Mouse (Mus musculus) left cerebral cortex, postnatal 36 days (tissue): ENCODE results near the gene Rhbdf2. TPM values are rescaled to one million over a fixed set of nuclear protein-coding genes. Genes with fewer than 3 reads are reported as not detected.
"Not testable (repeated sequence)": the region's sequence is repeated elsewhere in the genome, so short reads cannot be mapped to it uniquely, and the experiment has no call there.

ENCODE experiments used
- DNase-seq, 2 experiments: peaks; one replicate each; pipeline ENCODE4 v3.0.0; 2021 to 2022; ENCODE audit warnings: low spot score in 2 of 2, mixed read lengths in 1 of 2
- intact Hi-C: fragments of 180-260 bp; cut with DNase I; formaldehyde crosslinking; loops from one replicate; pipeline ENCODE4 v1.15.1; 2025
- total RNA-seq, 2 experiments: library from RNA; stranded (reverse); gene quantifications; 2 replicates each; pipeline ENCODE4 v1.2.3; 2021

The Rhbdf2 gene
- total RNA-seq, 2 experiments from 2014 or later, result 0.84 to 1.9 TPM

DNA sequence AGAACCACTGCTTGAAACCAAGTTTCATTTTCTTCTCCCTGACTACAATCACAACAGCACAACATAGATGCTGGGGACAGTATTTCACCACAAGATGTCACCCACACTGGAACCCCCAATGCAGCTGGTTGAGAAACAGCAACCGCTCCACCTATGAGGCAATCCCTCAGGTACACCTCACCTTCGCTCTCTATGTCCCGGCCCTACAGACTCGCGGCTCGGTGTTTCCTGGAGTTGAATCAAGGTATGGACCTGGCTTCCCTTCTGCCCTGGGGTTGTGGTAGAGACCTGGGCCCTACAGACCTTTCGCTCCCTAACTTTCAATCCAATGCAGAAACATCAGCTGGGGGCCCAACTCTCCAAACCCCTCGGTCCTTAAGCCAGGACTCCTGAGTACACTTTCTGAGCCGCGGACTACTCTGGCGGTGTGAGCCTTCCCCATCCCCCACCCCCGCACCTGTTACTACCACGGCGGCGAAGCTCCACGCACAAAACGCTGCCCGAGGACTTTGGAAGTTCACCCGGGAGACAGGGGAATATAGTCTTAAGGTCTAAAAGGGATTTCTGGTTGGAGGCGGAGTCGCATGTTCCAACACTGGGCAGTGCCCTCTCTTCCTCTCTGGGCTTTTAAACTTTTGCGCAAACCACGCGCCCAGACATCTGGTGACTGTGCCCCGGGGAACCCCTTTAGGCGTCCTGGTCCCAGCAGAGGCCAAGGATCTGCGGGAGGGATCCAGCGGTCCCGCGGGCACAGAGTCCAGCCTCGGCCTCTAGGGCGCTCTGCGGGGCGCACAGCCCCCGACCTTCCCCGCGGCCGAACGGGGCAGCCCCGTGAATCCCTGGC lies 3.3 kb downstream of the Rhbdf2 start:
- DNase-seq, result no peak
- intact Hi-C loops, result no loop called here

DNA sequence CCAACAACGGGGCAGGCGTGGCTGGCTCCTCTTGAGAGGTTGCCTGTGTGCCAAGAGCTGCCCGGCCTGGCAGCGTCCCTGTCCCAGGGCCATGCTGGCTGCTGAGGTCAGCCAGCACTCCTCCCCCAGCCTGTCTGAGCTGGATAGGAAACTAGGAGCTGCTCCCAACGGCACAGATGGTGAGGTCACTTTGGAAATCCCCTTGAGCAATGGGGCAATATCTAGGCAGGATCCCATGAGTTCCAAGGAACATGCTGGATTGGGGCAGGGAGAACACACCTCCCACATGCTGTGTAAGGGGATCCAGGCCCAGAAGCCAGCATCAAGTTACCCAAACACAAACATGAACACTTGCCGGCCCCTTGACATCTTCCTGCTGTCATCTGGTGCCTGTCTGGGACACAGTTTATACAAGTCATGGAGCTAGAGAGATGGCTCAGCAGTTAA lies 5.5 kb downstream of the Rhbdf2 start:
- intact Hi-C loops, result no loop called here
- no peak for DNase-seq

DNA sequence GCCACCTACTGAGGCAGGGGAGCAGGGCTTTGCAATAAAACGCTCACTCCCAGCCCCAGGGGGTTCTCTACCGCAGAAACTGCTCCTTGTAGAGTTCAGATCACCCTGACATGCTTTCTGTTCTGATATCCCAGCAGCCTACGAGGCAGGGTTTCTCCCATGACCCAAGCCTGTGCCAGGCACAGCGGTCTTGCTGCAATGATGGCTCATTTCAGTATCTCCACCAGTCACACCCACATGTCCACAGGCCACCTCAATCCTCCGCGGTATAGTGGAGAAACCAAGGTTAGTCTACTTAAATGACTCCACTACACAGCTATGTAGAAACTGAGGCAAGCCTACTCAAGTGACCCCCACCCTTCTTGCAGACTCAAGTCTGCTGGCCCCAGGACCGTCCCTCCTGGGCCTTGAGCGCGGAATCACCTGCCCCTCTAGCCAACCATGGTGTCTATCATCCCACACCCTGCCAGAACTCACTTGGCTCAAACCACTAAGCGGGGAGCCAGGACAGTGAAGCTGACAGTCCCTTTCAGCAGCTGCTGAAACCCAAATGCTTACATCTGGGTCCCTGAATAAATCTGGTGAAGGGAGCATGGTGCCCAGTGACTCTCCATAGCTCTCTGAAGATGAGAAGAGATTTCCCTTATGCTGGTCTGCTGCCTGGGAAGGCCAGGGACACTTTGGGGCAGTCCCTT lies 6.1 kb downstream of the Rhbdf2 start:
- no peak for DNase-seq
- intact Hi-C loops, result no loop called here

DNA sequence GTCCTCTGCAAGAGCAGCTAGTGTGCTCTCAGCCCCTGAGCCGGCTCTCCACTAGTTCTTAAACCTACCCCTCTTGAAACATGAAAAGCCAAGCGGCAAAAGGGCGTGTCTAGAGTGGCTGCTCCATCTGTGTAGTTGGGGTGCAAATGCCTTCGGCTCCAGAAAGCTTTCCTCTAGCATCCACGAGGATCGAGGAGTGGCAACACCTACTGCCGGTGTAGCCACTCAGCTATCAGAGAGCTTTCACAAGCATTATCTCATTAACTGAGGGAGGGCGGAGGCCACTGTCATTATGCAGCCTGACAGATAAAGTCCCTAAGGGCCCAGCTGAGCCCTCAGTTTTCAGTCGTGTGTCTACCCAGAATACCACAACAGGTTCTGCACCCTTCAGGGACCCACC lies 6.7 kb downstream of the Rhbdf2 start:
- no peak for DNase-seq
- intact Hi-C loops, result no loop called here

DNA sequence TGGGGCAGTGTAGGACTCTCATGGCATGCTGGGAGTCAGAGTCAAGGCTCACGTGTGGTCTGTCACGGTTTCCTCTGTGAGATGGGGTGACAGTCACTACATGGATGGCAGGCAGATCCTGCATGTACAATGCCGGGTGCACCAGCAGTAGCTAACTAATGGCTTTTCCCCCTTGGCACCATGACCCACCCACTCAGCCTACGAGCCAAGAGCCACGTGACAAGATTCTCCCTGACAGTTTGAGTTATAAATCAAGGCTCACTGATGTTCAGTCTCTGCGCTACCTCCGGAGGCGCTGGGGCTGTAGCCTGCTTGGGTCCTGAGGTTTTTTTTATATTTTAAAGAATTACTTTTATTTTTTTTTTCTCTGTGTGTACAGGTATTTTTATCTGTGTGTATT lies 7.3 kb downstream of the Rhbdf2 start:
- intact Hi-C loops, result no loop called here
- no peak for DNase-seq

DNA sequence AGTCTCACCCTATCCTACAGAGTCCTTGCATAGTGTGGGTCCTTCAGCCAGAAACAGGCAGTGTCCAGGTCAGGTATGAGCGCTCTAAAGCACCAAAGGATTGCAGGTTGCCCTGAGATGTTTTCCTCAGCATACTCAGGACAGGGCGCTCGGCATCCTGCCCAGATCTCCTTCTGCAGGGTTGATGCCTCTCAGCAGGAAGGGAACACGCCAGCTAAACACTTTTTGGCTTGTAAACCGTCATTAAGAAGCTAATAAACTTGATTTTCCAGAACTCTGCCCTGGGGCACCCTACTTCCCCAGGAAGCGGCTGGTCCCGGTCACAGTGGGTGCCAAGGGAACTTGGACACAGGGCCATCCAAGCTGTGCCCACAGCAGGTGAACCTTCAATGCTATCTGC lies 7.7 kb downstream of the Rhbdf2 start:
- intact Hi-C loops, result no loop called here
- DNase-seq, result no peak

DNA sequence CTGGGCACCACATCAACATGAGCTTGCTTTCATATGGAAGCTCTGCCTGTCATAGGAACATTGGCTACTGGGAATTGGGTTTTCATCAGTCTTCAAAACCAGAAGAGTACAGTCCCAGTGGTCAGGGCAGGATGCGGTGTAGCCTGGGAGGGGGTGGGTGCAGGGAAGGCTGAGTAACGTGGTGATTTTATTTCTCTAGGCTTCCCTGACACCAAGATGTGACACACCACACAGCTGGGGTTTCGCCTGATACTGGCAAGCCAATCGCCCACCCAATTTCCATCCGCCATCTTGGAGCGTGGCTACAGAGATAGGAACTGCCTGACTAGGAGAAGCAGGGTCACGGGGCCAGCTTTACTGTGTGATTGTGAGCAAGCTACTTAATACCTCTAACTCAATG lies 8.2 kb downstream of the Rhbdf2 start:
- no peak for DNase-seq
- intact Hi-C loops, result no loop called here

DNA sequence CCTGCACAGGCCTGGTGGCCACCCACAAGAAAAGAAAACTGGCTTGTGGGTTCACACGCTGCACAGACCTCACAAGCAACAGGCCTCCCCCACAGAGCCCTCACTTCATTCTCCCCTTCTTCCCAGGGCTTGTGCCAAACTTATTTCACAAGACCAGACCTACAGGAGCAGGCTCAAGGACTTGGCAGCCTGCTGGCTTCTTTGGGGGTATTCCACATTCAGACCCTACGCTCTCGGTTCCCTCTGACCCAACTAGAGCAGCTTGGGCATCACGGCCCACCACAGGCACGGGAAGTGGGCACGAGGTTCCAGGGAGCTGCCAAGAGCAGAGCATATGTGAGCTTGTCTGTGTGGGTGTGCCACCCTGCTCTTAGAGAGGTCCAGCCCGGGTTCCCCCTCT lies 9.2 kb downstream of the Rhbdf2 start:
- DNase-seq, result no peak
- intact Hi-C loops, result no loop called here

DNA sequence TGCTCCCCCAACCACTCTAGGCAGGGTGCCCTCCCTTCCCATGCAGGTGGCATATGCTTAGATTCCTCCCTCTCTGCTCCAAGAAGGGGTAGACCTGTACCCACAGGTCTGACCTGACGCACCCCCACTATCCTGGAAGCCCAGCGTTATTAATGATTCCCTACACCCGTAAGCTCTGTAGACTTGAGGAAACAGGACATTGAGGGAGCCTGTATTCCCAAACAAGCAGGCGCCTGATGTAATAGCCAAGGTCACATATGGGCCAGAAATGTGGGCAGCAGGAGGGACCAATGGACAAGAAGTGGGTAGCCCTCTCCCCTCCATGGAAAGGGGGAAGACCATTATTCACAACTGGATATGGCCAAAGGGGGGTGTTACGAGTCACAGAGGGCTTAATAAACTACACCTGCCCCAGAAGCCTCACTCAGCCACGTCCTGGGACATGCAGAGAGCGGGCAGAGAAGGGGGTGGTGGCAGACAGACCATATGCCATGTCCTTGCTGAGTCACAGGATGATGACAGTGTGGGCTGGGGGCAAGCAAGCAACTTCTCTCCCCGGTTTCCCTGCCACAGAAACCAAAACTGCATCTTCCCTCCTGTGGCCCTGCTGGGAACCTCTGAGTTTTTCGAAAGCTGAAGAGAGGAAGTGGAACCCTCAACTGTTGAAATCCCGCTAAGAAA lies 10.2 kb downstream of the Rhbdf2 start:
- intact Hi-C loops, result no loop called here
- DNase-seq, result no peak

DNA sequence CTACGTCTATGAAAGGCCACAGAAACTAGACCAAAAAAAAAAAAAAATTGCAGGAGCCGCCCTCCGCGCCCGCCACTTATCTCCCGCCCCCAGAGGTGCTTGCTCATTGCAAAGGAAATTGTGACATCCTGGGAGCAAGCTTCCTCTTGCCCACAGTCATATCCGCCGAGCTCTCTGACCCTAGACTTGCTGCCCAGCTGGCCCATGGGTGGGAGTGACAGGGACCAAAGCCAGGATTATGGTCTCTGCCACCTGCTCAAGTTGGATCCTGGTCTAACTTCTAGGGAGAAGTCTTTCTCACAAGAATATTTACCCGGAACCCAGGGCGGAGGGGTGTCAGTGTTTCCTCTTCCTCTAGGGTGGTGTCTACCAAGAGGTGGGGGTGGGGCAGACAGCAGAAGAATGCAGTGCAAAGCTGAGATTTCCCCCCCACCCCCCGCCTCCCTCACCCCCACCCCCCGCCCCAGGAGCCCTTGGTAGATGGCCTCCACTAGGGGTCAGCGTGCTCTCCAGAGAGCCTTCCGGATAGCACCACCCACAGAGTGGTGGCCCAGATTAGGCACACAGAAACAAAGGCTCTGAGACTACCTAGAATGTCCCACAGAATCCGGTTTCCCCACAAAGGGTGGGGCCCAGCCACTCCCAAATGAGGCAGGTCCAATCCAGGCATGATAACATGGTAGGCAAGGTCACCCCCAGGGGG lies 10.9 kb downstream of the Rhbdf2 start:
- no peak for DNase-seq
- intact Hi-C loops, result no loop called here

DNA sequence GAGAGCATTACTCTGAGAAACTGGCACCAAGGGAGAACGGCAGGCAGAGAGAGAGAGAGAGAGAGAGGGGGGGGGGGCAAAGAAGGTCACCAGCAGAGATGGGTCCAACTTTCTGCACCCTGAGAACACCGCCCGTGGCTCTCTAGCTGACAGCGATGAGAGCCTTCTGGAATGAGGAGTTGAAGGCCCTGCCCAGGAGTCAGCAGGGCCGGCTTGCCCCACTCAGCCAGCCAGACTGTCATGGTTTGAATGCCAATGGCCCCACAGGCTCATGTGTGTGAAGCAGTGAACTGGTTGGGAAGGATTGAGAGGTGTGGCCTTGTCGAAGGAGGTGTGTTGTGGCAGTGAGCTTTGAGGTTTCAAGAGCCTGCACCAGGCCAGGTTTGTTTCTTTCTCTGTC lies 13.6 kb downstream of the Rhbdf2 start:
- DNase-seq, result no peak
- intact Hi-C loops, result no loop called here

DNA sequence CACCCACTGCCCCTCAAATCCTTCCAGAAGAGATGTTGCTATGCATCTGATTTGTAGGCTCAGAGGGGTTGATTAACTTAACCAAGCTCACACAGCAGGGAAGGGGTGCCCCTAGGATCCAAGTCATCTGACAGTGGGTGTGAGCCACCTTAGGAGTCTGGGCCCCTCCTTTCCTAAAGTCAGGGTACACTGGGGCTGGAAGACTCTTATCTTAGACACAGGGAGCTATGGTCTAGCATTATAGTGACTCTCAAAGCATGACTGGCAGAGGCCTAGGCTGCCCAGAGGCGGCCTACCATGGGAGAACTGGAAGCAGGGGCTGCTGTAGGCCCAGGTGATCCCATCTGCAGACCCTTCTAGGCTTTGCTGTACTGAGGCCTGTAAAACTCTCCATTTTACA lies 14.3 kb downstream of the Rhbdf2 start:
- intact Hi-C loops, result no loop called here
- no peak for DNase-seq

DNA sequence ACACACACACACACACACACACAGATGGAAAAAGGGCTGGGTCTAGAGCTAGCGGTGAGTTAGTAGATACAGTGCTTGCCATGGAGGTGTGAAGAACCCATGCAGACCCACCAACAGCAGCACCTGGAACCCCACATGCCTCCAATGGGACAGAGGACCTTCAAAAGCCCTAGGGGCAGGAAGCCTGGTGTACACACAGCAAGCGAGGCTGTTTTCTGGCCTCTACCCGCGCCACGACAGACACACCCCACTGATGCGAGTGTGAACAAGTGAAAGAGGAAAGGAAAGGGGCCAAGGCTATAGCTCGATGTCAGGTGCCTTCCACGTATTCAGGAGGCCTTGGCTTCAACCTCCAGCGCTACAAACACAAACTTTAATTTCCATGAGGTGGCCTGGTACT lies 14.9 kb downstream of the Rhbdf2 start:
- intact Hi-C loops, result no loop called here
- DNase-seq, result no peak

DNA sequence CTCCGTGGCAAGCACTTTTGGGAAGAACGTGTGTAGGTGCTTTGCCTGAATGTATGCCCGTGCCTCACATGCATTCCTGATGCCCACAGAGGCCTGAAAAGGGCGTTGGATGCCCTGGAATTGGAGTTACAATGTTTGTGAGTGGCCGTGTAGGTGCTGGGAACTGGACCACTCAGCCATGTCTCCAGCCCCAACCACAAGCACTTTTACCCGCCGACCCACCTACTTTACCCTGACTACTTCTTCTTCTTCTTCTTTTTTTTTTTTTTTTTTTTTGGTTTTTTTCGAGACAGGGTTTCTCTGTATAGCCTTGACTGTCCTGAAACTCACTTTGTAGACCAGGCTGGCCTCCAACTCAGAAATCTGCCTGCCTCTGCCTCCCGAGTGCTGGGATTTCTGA lies 15.7 kb downstream of the Rhbdf2 start:
- DNase-seq, intact Hi-C loops: not testable (repeated sequence)

DNA sequence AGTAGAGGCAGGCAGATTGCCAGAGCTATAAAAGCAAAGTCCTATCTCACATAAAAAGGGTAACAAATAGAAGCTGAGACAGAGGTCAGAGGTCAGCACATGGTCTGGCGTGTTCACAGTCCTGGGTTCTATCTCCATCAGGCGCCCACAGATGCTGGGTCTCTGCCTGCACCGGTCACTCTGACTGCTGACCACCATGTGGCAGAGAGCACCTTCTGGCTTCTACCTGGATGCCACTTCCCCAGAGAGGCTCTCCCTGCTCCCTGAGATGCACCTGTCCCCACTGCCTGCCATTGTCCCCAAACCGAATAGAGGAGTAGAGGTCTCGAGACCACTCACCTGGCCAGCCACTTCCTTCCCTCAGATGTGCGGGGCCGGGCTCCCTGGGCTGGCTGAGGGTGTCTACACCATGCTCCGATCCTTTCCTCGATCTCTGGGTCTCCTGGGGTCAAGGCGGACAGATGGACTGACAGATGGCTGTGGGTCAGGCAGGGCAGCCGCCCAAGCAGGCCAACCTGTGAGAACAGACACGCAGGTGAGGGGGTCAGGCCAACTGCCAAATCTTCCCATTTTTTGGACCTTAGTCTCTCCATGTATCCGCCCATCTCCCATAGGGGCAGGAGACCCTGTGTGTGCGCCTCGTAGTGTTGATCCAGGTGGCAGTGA lies 16.7 kb downstream of the Rhbdf2 start:
- DNase-seq, result no peak
- intact Hi-C loops, result no loop called here

DNA sequence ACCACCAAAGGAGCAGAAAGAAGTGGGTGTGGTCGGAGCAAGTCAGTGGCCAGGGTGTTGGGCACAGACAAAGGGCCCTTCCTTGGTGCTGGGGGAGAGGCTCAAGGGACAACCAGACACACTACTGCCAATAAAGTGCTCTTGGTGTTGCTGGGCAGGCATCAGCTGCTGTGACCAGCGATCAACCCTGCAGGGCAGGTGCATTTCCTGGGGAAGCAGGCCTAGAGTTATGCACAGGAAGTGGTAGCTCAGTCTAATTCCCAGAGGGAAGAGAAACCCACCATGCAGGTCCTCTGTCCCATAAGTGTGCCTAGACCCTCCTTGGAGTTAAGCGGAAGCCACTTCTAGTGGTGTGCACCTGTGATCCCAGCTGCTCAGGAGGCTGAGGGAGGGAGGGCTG lies 19.1 kb downstream of the Rhbdf2 start:
- no peak for DNase-seq
- intact Hi-C loops, result no loop called here

DNA sequence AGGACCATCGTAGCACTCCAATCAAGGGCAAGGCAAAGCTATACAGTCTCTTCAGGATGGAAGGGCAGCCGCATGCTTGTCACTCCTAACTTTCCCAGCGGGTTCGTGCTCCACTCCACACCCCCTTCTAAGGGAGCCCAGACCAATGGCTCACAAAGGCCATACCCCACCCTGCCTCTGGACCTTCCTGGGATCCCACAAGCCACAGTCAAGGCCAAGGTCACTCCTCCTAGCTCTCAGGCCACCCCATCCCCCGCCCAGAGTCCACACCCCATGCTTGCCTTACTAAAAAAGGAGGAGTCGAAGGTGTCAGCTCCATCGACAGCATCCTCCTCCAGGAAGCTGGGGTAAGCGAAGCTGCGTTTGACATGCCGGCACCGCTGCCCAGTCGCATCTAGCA lies 22.7 kb downstream of the Rhbdf2 start:
- DNase-seq, result no peak
- intact Hi-C loops, result no loop called here

DNA sequence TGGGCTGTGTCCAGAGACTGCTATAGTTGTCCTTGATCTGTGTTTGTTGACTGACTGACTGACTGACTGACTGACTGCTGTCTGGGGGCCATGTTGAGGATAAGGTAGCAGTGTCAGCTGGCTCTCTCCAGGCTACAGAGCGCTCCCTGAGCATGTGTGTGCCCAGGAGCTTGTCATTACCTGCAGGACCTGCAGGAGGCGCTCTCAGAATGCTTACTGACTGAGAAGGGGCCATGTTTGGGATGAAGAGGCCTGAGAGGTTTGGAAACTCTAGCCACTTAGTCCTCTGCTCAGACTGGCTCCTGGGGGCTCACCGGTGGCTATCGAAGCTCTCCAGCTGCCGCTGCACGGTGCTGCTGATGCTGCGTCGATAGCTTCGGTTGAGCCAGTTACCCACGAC lies 23.5 kb downstream of the Rhbdf2 start:
- intact Hi-C loops, result no loop called here
- no peak for DNase-seq

DNA sequence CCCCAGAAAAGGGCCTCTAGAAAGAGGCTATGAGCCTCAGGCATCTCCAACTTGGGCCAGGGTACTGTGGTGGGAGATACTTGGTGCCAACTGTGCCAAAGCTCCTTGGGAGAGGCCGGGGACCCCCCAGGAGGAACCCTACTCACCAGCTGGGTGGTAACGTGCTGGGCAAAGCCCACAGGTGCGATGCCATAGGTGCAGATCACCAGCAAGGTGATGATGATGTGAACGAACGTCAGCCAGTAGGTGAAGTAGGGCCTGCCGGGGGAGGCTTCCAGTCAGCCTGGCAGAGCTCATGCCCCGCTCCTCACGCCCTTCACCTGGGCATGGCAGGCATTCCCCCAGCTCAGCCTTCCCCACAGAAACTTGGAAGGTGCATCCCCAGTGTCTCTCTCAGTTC lies 24.8 kb downstream of the Rhbdf2 start:
- intact Hi-C loops, result no loop called here
- no peak for DNase-seq

DNA sequence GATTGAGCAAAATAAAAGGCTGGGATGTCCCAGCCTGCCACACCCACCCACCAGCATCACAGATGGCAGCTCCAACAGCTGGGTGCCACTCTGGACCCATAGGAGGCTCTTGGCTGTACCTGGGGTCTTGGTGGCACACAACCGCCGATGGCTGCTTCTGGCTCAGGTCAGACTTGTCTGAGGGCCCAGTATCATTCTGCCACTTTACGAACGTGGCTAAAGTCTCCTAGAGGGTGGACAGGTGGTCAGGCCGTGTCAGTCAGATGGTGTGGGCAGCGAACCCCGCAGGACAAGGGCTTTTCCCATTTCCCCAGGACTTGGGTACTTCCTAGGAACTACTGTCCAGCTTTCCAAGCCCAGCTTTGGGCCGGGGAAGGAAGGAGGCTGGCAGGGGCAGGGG lies 25.7 kb downstream of the Rhbdf2 start:
- no peak for DNase-seq
- intact Hi-C loops, result no loop called here
